Comparison of ENCODE assay signal across 11 mouse cellular contexts in the genomic region with DNA sequence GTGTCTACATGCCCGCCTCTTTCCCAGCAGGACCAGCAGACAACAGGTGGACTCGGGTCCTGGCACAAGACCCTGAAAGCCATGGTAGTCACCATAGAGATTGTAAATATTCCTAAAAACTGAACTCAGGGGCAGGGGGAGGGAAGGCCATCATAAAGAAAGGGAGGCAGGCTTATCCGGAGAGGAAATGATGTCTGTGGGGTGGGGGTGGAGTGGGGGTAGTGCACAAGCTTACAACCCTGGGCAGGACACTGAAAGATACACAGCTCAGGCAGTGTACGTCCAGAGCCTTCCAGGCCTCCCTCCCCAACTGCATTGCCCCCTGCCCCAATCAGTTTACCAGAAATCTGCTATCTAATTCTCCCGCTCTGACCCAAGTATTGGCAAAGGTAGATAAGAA. TPM values are rescaled to one million over a fixed set of nuclear protein-coding genes. Genes with fewer than 3 reads are reported as not detected.
DNase-seq lines count a peak whose midpoint lies in the region; ATAC-seq and TF ChIP-seq lines count a peak whose summit lies in the region.
"Had no signal": no experiment of that assay in that cellular context is flagged by ENCODE, and none has a peak within 500 bp of the region (broad histone marks: within the 10 kb centered on the region; RNA-seq: fewer than 3 reads in every experiment).

No protein-coding gene starts in this region.

- H3K4me2 ChIP-seq in kidney, postnatal 0 days (ENCODE audit: low read length), result peak overlapping the region; percentile 14; the same call in 1 of the 2 replicates
- peak overlapping the region; percentile 98; the same call in 1 of the 2 replicates for H3K4me2 ChIP-seq in embryonic facial prominence, embryonic 12.5 days (replicated peaks)
- H3K4me2 ChIP-seq in hindbrain, embryonic 13.5 days, result peak overlapping the region; percentile 76
- peak overlapping the region; percentile 63 for H3K4me2 ChIP-seq in midbrain, embryonic 15.5 days

- H3K9ac ChIP-seq in kidney, postnatal 0 days (ENCODE audit: low read depth, low read length), result no peak overlapping the region
- H3K9ac ChIP-seq in embryonic facial prominence, embryonic 12.5 days, result no peak overlapping the region
- peak overlapping the region; percentile 95 for H3K9ac ChIP-seq in hindbrain, embryonic 13.5 days
- 0 out of 2 replicates have a peak overlapping the region, but pooled peaks have one; percentile 70 for H3K9ac ChIP-seq in midbrain, embryonic 15.5 days

- TF ChIP-seq CTCF in kidney, postnatal 0 days (IDR thresholded peaks at IDR 0.05; ENCODE audit: low read depth), result no peak

- no peak for ATAC-seq in kidney, postnatal 0 days (replicated peaks; ENCODE audit: low FRiP score, low read depth)
- ATAC-seq in embryonic facial prominence, embryonic 12.5 days (ENCODE audit: insufficient number of reproducible peaks, insufficient read depth, low FRiP score, low TSS enrichment), result no peak
- no peak for ATAC-seq in hindbrain, embryonic 13.5 days (ENCODE audit: low FRiP score)
- ATAC-seq in midbrain, embryonic 15.5 days (replicated peaks), result no peak

- DNase-seq in kidney, postnatal 0 days (ENCODE audit: low spot score), result no peak
- DNase-seq in kidney, postnatal 14 days, result no peak
- no peak for DNase-seq in layer of hippocampus, adult 9-11 months
- no peak for DNase-seq in kidney, adult 18-20 months
- no peak for DNase-seq in left cerebral cortex, postnatal 36 days (ENCODE audit: low spot score in 2 of 2)
- DNase-seq: adrenal gland, postnatal 25 days; left cerebral cortex, postnatal 4 days; thymus, postnatal 25 days had no signal

- H3K27ac ChIP-seq in kidney, postnatal 0 days, result no peak overlapping the region
- H3K27ac ChIP-seq in embryonic facial prominence, embryonic 12.5 days, result no peak overlapping the region
- H3K27ac ChIP-seq in hindbrain, embryonic 13.5 days, result peak overlapping the region; percentile 95
- H3K27ac ChIP-seq in midbrain, embryonic 15.5 days, result 0 out of 2 replicates have a peak overlapping the region, but pooled peaks have one; percentile 14

- no peaks in the 10 kb centered on the region for H3K27me3 ChIP-seq in kidney, postnatal 0 days (ENCODE audit: insufficient read depth, low read length)
- peaks cover 49% of the 10 kb centered on the region for H3K27me3 ChIP-seq in embryonic facial prominence, embryonic 12.5 days
- H3K27me3 ChIP-seq in hindbrain, embryonic 13.5 days, result 0 out of 2 replicates have a peak, but pooled peaks cover 11% of the 10 kb centered on the region
- H3K27me3 ChIP-seq in midbrain, embryonic 15.5 days (replicated peaks), result no peaks in the 10 kb centered on the region

- H3K36me3 ChIP-seq in kidney, postnatal 0 days (ENCODE audit: insufficient read depth, low read length), result no peaks in the 10 kb centered on the region
- H3K36me3 ChIP-seq in embryonic facial prominence, embryonic 12.5 days, result no peaks in the 10 kb centered on the region
- H3K36me3 ChIP-seq in hindbrain, embryonic 13.5 days, result no peaks in the 10 kb centered on the region
- H3K36me3 ChIP-seq in midbrain, embryonic 15.5 days (replicated peaks), result no peaks in the 10 kb centered on the region

- 52% methylated on average over 5 of the region's 5 CpGs for WGBS in kidney, postnatal 0 days
- 65% methylated on average over 5 of the region's 5 CpGs for WGBS in embryonic facial prominence, embryonic 12.5 days
- 55% methylated on average over 5 of the region's 5 CpGs for WGBS in hindbrain, embryonic 13.5 days
- 60% methylated on average over 5 of the region's 5 CpGs for WGBS in midbrain, embryonic 15.5 days

- no peaks in the 10 kb centered on the region for H3K9me3 ChIP-seq in kidney, postnatal 0 days (replicated peaks; ENCODE audit: low read length)
- H3K9me3 ChIP-seq in embryonic facial prominence, embryonic 12.5 days, result no peaks in the 10 kb centered on the region
- no peaks in the 10 kb centered on the region for H3K9me3 ChIP-seq in hindbrain, embryonic 13.5 days
- H3K9me3 ChIP-seq in midbrain, embryonic 15.5 days, result no peaks in the 10 kb centered on the region

- H3K4me3 ChIP-seq in kidney, postnatal 0 days (replicated peaks; ENCODE audit: low read depth, low read length), result no peak overlapping the region
- no peak overlapping the region for H3K4me3 ChIP-seq in embryonic facial prominence, embryonic 12.5 days
- H3K4me3 ChIP-seq in hindbrain, embryonic 13.5 days, result peak overlapping the region; percentile 76
- peak overlapping the region; percentile 61; the same call in 1 of the 2 replicates for H3K4me3 ChIP-seq in midbrain, embryonic 15.5 days

- intact Hi-C loops in left cerebral cortex, postnatal 36 days (cut with DNase I), result loop anchor here (5.0 kb wide), 1 partner anchor 45 kb away; the partner anchor contains the start of gene Mybbp1a

- 0 out of 2 replicates have a peak, but pooled peaks cover 8% of the 10 kb centered on the region for H3K4me1 ChIP-seq in kidney, postnatal 0 days (replicated peaks; ENCODE audit: insufficient read depth, low read length)
- peaks cover 16% of the 10 kb centered on the region for H3K4me1 ChIP-seq in embryonic facial prominence, embryonic 12.5 days
- peaks cover 55% of the 10 kb centered on the region for H3K4me1 ChIP-seq in hindbrain, embryonic 13.5 days (replicated peaks)
- peaks cover 39% of the 10 kb centered on the region for H3K4me1 ChIP-seq in midbrain, embryonic 15.5 days

RNA-seq across cellular contexts. Expression of gene Spns2, which starts 2.5 kb away (rescaled TPM):
- polyA plus RNA-seq in kidney, postnatal 0 days (2015; fragmentation: Nextera tagmentation; extraction: Ambion mirVana), result 6.3 and 7.4 TPM in 2 replicates
- 3.9 and 4.3 TPM in 2 replicates for polyA plus RNA-seq in embryonic facial prominence, embryonic 12.5 days (2016; fragmentation: Nextera tagmentation; extraction: Ambion mirVana)
- 8.4 and 9.7 TPM in 2 replicates for polyA plus RNA-seq in hindbrain, embryonic 13.5 days (2015; fragmentation: Nextera tagmentation; extraction: Ambion mirVana)
- 10.7 and 11.6 TPM in 2 replicates for polyA plus RNA-seq in midbrain, embryonic 15.5 days (2015; fragmentation: Nextera tagmentation; extraction: Ambion mirVana)
- 10 to 100 TPM; 53.6 to 69.9 TPM for total RNA-seq in left cerebral cortex, postnatal 36 days (2021)

RNA-seq across cellular contexts. Expression of gene Mybbp1a, which starts 46.0 kb away (rescaled TPM):
- 107 and 109 TPM in 2 replicates for polyA plus RNA-seq in kidney, postnatal 0 days (2015; fragmentation: Nextera tagmentation; extraction: Ambion mirVana)
- 148 and 172 TPM in 2 replicates for polyA plus RNA-seq in embryonic facial prominence, embryonic 12.5 days (2016; fragmentation: Nextera tagmentation; extraction: Ambion mirVana)
- 74.5 and 79.9 TPM in 2 replicates for polyA plus RNA-seq in hindbrain, embryonic 13.5 days (2015; fragmentation: Nextera tagmentation; extraction: Ambion mirVana)
- polyA plus RNA-seq in midbrain, embryonic 15.5 days (2015; fragmentation: Nextera tagmentation; extraction: Ambion mirVana), result 67.5 and 69.4 TPM in 2 replicates
- 10 to 100 TPM; 42.8 to 50.2 TPM for total RNA-seq in left cerebral cortex, postnatal 36 days (2021)

RNA-seq across cellular contexts. Expression of gene Ggt6, which starts 51.8 kb away (rescaled TPM):
- polyA plus RNA-seq in kidney, postnatal 0 days (2015; fragmentation: Nextera tagmentation; extraction: Ambion mirVana), result 3.3 and 3.8 TPM in 2 replicates
- 0.09 and 0.32 TPM in 2 replicates for polyA plus RNA-seq in embryonic facial prominence, embryonic 12.5 days (2016; fragmentation: Nextera tagmentation; extraction: Ambion mirVana)
- polyA plus RNA-seq in hindbrain, embryonic 13.5 days (2015; fragmentation: Nextera tagmentation; extraction: Ambion mirVana), result not detected in 2 replicates
- not detected in 2 replicates for polyA plus RNA-seq in midbrain, embryonic 15.5 days (2015; fragmentation: Nextera tagmentation; extraction: Ambion mirVana)
- under 1 TPM in 1 of 2 experiments, not detected in 1; 0.29 TPM for total RNA-seq in left cerebral cortex, postnatal 36 days (2021)
- total RNA-seq: left cerebral cortex, postnatal 4 days had no signal

Comparison
In these comparisons a context has a peak if more than half of its experiments do, and no peak if none do; other contexts are left out.
1. H3K27ac ChIP-seq: peak in hindbrain, embryonic 13.5 days (single experiment) and midbrain, embryonic 15.5 days (single experiment); none in kidney, postnatal 0 days (single experiment) and embryonic facial prominence, embryonic 12.5 days (single experiment).
2. H3K4me2 ChIP-seq: peak in every context shown above with its lines; median percentile 98 in embryonic facial prominence, embryonic 12.5 days; 76 in hindbrain, embryonic 13.5 days; 63 in midbrain, embryonic 15.5 days; 14 in kidney, postnatal 0 days.
3. H3K4me3 ChIP-seq: peak in hindbrain, embryonic 13.5 days (single experiment) and midbrain, embryonic 15.5 days (single experiment); none in kidney, postnatal 0 days (single experiment) and embryonic facial prominence, embryonic 12.5 days (single experiment).
4. H3K9ac ChIP-seq: peak in hindbrain, embryonic 13.5 days (single experiment) and midbrain, embryonic 15.5 days (single experiment); none in kidney, postnatal 0 days (single experiment) and embryonic facial prominence, embryonic 12.5 days (single experiment).